Mouse (Mus musculus): ENCODE results near the gene Slc25a40.

DNA sequence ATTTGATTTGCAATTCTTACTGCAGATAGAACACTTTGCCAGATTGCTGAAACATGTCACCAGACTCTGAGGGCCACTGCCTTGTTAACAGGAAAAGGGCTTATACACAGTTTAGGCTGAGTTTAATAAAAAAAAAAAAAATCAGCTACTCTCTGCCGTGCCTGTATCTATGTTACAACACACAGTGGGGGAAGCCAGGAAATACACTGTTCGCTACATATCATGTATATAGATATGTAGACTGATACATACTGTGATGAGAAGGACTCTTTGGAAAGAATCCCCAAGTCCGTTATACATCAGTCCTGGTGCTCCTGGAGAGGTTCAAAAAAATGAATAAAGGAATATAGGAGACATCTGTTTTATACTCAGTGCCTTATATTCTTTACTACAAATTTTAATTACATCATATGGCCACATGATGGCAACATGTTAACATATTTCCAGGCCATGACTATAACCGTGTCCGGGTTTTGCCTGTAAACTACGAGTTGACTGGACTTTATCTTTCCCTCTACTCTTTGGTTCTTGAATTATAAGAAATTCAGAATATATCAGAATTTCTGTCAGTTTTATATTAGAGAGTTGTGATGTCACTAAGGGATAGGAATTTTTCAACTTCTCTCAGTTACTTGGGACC, 66.9 kb downstream of the Slc25a40 start:
- TF ChIP-seq CTCF (IDR thresholded peaks at IDR 0.05; ENCODE audit: control insufficient read depth, insufficient read depth, insufficient read length), result no peak
- TF ChIP-seq FOSL1 (IDR thresholded peaks at IDR 0.05; ENCODE audit: insufficient read depth, low read length, poor library complexity, severe bottlenecking), result no peak
- no peak for TF ChIP-seq USF1 (IDR thresholded peaks at IDR 0.05; ENCODE audit: low read depth)
